Mouse (Mus musculus): Measurements from ENCODE around the gene Itsn1. TPM values are rescaled to one million over a fixed set of nuclear protein-coding genes. Genes with fewer than 3 reads are reported as not detected.
A peak's percentile ranks its signal among the peaks of the same experiment; 100 is the strongest.

Gene Itsn1
- polyA plus RNA-seq, 1 experiment from 2014 or later: 61.2 TPM

DNA sequence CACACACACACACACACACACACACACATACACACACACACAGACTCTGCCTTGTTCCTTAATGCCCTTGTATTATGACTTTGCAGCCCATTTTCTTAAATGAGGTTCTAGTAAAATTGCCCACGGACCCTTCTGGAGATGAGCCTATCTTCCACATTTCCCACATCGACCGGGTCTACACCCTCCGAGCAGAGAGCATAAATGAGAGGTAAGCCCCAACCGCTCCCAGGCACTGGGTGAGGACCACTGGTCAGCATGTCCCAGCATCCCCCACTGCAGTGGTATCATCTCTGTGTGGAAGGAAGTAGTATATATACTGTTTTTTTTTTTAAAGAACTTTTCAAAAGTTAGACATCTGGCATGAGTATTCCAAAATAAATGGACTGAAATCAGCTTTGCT is 177.6 kb downstream of the Itsn1 start:
- Histone ChIP-seq H3K9me3 (ENCODE audit: control insufficient read depth, low read length) (no peaks in the 10 kb centered on the region), H3K27me3 (ENCODE audit: control insufficient read depth, insufficient read depth, low read length) (no peaks in the 10 kb centered on the region), H3K9ac (ENCODE audit: low read length) (no peak overlapping the region), H3K36me3 (ENCODE audit: control insufficient read depth, insufficient read depth, low read length) (no peaks in the 10 kb centered on the region; the same call in 1 of the 2 replicates), H3K4me1 (ENCODE audit: control insufficient read depth, insufficient read depth, low read length) (no peaks in the 10 kb centered on the region), H3K4me2 (ENCODE audit: low read depth) (no peak overlapping the region), H3K4me3 (ENCODE audit: low read depth, low read length) (no peak overlapping the region), H3K27ac (ENCODE audit: low read depth, low read length) (no peak overlapping the region)
- DNase-seq (ENCODE audit: low spot score) (no peak), ATAC-seq (ENCODE audit: insufficient read depth, low FRiP score, low TSS enrichment) (no peak)
- WGBS: 93% methylated on average over 5 of the region's 5 CpGs

DNA sequence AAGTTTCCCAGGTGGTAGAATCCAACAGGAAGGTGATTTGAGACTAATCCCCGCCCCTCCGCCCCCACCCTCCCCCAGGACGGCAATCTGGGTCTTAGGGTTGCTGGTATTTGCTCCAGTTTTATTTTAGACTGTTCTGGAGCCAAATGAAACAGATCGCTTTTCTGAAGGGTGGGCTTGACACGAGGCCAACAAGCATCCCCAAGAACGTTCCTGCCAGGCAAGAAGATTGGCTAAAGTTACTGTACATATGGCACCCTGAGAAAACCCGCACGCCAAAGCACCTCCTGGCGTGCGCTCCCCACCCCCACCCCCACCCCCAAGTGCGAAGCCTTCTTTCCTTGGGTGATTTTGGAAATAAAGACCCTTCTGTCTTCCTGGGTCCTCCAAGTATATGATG is 178.1 kb downstream of the Itsn1 start:
- no peak overlapping the region for H3K4me2 ChIP-seq (ENCODE audit: low read depth)
- no peaks in the 10 kb centered on the region for H3K4me1 ChIP-seq (ENCODE audit: control insufficient read depth, insufficient read depth, low read length)
- no peak overlapping the region for H3K9ac ChIP-seq (ENCODE audit: low read length)
- DNase-seq (ENCODE audit: low spot score) (no peak), ATAC-seq (ENCODE audit: insufficient read depth, low FRiP score, low TSS enrichment) (no peak)
- no peaks in the 10 kb centered on the region for H3K9me3 ChIP-seq (ENCODE audit: control insufficient read depth, low read length)
- 83% methylated on average over 11 of the region's 11 CpGs for WGBS
- no peaks in the 10 kb centered on the region; the same call in 1 of the 2 replicates for H3K36me3 ChIP-seq (ENCODE audit: control insufficient read depth, insufficient read depth, low read length)
- H3K27me3 ChIP-seq (ENCODE audit: control insufficient read depth, insufficient read depth, low read length): no peaks in the 10 kb centered on the region
- no peak overlapping the region for H3K27ac ChIP-seq (ENCODE audit: low read depth, low read length)
- H3K4me3 ChIP-seq (ENCODE audit: low read depth, low read length): no peak overlapping the region

DNA sequence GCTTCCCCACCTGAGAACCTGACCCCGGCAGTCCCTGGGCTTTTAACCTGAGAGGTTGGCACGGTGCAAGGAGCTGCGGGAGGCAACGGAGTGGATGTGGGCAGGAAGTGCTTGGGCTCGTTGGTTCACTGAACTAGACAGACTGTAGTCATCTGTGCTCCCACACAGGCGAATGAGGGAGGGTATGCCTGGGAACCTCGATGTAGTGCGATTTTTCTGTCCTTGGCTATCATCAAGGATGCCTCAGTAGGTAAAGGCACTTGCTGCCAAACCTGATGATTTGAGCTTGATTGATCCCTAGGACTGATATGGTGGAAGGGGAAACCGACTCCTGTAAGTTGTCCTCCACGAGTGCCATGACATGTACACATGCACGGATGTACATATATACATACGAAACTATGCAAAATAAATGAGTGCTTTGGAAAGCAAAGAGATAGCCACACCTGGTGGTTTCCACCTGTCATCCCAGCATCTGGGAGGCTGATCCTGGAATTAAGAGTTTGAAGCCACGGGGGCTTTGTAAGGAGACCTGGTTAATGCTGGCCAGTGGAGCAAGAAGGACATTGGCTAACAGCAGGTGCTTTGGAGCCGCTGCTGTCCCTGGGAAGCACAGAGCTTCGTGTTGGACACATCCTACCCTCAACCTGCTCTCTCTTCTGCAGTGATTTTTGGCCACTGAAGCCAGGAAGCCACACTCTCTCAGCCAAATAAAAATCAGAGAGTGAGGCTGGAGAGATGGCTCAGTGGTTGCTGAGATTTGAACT is 180.7 kb downstream of the Itsn1 start:
- no peak for ATAC-seq (ENCODE audit: insufficient read depth, low FRiP score, low TSS enrichment)

DNA sequence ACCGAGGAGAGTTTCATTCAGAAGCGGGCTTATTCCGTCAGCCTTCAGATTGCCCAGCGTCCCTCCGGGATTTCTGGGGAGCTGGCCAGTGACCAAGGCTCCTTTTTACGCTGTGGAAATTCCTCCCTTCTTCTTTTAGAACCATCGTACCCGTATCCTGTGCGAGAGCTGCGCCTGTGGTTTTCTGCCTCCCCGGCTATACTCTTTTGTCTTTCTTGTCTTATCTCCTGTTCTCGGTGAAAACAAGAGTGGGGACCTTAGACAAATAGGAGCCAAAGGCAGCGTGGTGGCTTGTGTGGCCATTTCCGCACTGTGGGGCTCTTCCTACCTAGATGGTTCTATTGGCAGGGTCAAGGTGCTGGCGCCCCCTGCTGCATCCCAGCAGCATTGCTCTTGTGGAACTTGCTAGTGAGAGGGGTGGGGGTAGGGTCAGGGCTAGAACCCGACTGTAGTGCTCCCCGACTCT is 188.6 kb downstream of the Itsn1 start:
- Histone ChIP-seq H3K27me3 (ENCODE audit: control insufficient read depth, insufficient read depth, low read length) (no peaks in the 10 kb centered on the region), H3K9me3 (ENCODE audit: control insufficient read depth, low read length) (no peaks in the 10 kb centered on the region), H3K4me3 (ENCODE audit: low read depth, low read length) (no peak overlapping the region), H3K4me1 (ENCODE audit: control insufficient read depth, insufficient read depth, low read length) (no peaks in the 10 kb centered on the region), H3K9ac (ENCODE audit: low read length) (no peak overlapping the region), H3K27ac (ENCODE audit: low read depth, low read length) (no peak overlapping the region), H3K4me2 (ENCODE audit: low read depth) (peak overlapping the region; percentile 12; the same call in 1 of the 2 replicates), H3K36me3 (ENCODE audit: control insufficient read depth, insufficient read depth, low read length) (no peaks in the 10 kb centered on the region; the same call in 1 of the 2 replicates)
- peak; percentile 58; the same call in 1 of the 2 replicates for ATAC-seq (ENCODE audit: insufficient read depth, low FRiP score, low TSS enrichment)
- 42% methylated on average over 17 of the region's 17 CpGs for WGBS
- DNase-seq (ENCODE audit: low spot score): peak; percentile 85

More for the DNA sequence above, 180.7 kb downstream of the Itsn1 start:
- no peak overlapping the region for H3K9ac ChIP-seq (ENCODE audit: low read length)
- H3K27ac ChIP-seq (ENCODE audit: low read depth, low read length): no peak overlapping the region
- H3K4me2 ChIP-seq (ENCODE audit: low read depth): no peak overlapping the region
- H3K4me3 ChIP-seq (ENCODE audit: low read depth, low read length): no peak overlapping the region
- DNase-seq (ENCODE audit: low spot score): no peak
- no peaks in the 10 kb centered on the region for H3K4me1 ChIP-seq (ENCODE audit: control insufficient read depth, insufficient read depth, low read length)
- WGBS: 90% methylated on average over 15 of the region's 15 CpGs
- no peaks in the 10 kb centered on the region for H3K9me3 ChIP-seq (ENCODE audit: control insufficient read depth, low read length)
- H3K27me3 ChIP-seq (ENCODE audit: control insufficient read depth, insufficient read depth, low read length): no peaks in the 10 kb centered on the region
- no peaks in the 10 kb centered on the region for H3K36me3 ChIP-seq (ENCODE audit: control insufficient read depth, insufficient read depth, low read length)

DNA sequence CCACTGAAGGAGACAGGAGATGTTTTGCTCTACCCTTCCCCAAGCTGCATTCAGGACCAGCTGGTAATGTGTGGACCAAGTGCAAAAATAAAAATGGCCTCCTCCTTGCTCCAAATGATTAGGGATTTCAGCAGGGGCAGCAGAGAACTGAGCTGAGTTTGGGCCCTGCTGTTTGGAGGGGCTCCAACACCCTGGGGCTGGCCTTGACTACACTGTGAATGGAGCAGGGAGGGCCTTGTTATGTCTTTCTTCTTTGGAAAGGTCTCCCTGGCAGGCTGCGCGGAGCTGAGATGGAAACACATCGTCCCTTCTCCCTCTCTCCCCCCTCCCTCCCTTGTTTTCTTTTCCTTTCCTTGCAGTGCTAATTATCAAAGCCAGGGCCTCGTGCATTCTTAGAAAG is 189.4 kb downstream of the Itsn1 start:
- Histone ChIP-seq H3K4me1 (ENCODE audit: control insufficient read depth, insufficient read depth, low read length) (no peaks in the 10 kb centered on the region), H3K36me3 (ENCODE audit: control insufficient read depth, insufficient read depth, low read length) (no peaks in the 10 kb centered on the region; the same call in 1 of the 2 replicates), H3K4me2 (ENCODE audit: low read depth) (no peak overlapping the region), H3K9me3 (ENCODE audit: control insufficient read depth, low read length) (no peaks in the 10 kb centered on the region), H3K9ac (ENCODE audit: low read length) (no peak overlapping the region), H3K4me3 (ENCODE audit: low read depth, low read length) (no peak overlapping the region), H3K27ac (ENCODE audit: low read depth, low read length) (no peak overlapping the region), H3K27me3 (ENCODE audit: control insufficient read depth, insufficient read depth, low read length) (no peaks in the 10 kb centered on the region)
- 78% methylated on average over 4 of the region's 4 CpGs for WGBS
- no peak for DNase-seq (ENCODE audit: low spot score)
- no peak for ATAC-seq (ENCODE audit: insufficient read depth, low FRiP score, low TSS enrichment)

DNA sequence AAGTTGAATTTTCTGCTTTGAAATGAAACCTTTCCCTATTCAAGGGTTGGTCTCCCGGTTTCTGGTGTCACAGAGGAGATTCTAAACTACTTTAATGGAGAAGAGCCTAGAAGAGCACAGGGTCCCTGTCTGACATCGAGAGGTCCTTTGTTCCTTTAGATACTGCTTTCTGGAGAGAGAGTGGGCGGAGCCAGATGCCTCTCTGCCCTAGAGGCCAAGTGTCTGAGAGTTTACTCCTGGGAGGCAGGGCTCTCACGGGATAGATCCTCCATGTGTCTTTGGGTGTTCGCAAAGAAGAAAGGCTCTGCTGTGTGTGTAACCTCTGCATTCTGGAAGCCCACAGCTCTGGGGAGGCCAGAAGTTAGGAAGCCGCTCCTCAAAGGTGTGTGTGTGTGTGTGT is 190.0 kb downstream of the Itsn1 start:
- no peaks in the 10 kb centered on the region for H3K4me1 ChIP-seq (ENCODE audit: control insufficient read depth, insufficient read depth, low read length)
- H3K4me3 ChIP-seq (ENCODE audit: low read depth, low read length): no peak overlapping the region
- no peaks in the 10 kb centered on the region for H3K9me3 ChIP-seq (ENCODE audit: control insufficient read depth, low read length)
- DNase-seq (ENCODE audit: low spot score) (no peak), ATAC-seq (ENCODE audit: insufficient read depth, low FRiP score, low TSS enrichment) (no peak)
- no peaks in the 10 kb centered on the region for H3K27me3 ChIP-seq (ENCODE audit: control insufficient read depth, insufficient read depth, low read length)
- H3K9ac ChIP-seq (ENCODE audit: low read length): no peak overlapping the region; the same call in 1 of the 2 replicates
- H3K27ac ChIP-seq (ENCODE audit: low read depth, low read length): no peak overlapping the region
- 55% methylated on average over 6 of the region's 6 CpGs for WGBS
- peaks cover 5% of the 10 kb centered on the region; the same call in 1 of the 2 replicates for H3K36me3 ChIP-seq (ENCODE audit: control insufficient read depth, insufficient read depth, low read length)
- no peak overlapping the region for H3K4me2 ChIP-seq (ENCODE audit: low read depth)

DNA sequence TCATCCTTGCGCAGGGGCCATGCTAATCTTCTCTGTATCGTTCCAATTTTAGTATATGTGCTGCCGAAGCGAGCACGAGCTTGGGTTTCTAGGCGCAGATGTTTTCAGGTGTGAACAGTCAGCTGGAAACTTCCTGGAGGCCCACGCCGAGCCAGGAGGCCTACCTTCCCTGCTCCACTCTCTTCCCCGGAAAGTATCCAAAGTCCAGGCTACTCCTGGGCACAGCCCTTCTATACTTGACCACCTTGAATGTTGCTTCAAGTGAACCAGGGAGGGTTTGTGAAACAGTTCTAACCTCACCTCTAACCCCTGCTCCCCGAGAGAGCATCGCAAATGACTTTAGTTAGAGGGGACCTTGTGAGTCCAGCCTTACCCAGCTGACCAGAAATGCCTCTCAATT is 192.3 kb downstream of the Itsn1 start:
- no peak for DNase-seq (ENCODE audit: low spot score)
- H3K4me2 ChIP-seq (ENCODE audit: low read depth): no peak overlapping the region
- 95% methylated on average over 11 of the region's 11 CpGs for WGBS
- no peaks in the 10 kb centered on the region for H3K4me1 ChIP-seq (ENCODE audit: control insufficient read depth, insufficient read depth, low read length)
- H3K36me3 ChIP-seq (ENCODE audit: control insufficient read depth, insufficient read depth, low read length): peaks cover 9% of the 10 kb centered on the region
- no peak for ATAC-seq (ENCODE audit: insufficient read depth, low FRiP score, low TSS enrichment)
- no peak overlapping the region for H3K9ac ChIP-seq (ENCODE audit: low read length)
- no peaks in the 10 kb centered on the region for H3K9me3 ChIP-seq (ENCODE audit: control insufficient read depth, low read length)
- no peak overlapping the region for H3K27ac ChIP-seq (ENCODE audit: low read depth, low read length)
- H3K4me3 ChIP-seq (ENCODE audit: low read depth, low read length): no peak overlapping the region
- H3K27me3 ChIP-seq (ENCODE audit: control insufficient read depth, insufficient read depth, low read length): no peaks in the 10 kb centered on the region

DNA sequence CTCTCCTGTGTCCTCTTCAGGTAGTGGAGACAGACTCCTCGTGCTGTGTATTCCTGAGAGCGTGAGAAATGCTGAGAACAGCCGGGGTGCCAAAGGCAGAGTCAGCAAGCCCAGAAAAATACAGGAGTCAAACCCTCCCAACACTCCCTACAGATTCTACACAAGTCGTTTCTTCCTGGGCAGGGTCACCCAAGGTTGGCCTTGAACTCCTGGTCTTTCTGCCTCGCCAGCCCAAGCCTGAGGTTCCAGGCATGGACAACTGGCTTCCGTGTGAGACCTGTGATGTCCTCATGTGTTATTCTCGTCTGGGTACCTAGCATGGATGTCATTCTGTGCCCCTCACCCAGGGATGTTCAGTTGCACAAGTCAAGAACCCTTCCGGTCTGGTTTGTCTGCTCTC is 193.9 kb downstream of the Itsn1 start:
- 85% methylated on average over 8 of the region's 8 CpGs for WGBS
- Histone ChIP-seq H3K27ac (ENCODE audit: low read depth, low read length) (no peak overlapping the region), H3K4me3 (ENCODE audit: low read depth, low read length) (no peak overlapping the region), H3K9me3 (ENCODE audit: control insufficient read depth, low read length) (no peaks in the 10 kb centered on the region), H3K36me3 (ENCODE audit: control insufficient read depth, insufficient read depth, low read length) (peaks cover 15% of the 10 kb centered on the region), H3K27me3 (ENCODE audit: control insufficient read depth, insufficient read depth, low read length) (no peaks in the 10 kb centered on the region), H3K4me1 (ENCODE audit: control insufficient read depth, insufficient read depth, low read length) (no peaks in the 10 kb centered on the region), H3K9ac (ENCODE audit: low read length) (no peak overlapping the region), H3K4me2 (ENCODE audit: low read depth) (no peak overlapping the region)
- ATAC-seq (ENCODE audit: insufficient read depth, low FRiP score, low TSS enrichment) (no peak), DNase-seq (ENCODE audit: low spot score) (no peak)

DNA sequence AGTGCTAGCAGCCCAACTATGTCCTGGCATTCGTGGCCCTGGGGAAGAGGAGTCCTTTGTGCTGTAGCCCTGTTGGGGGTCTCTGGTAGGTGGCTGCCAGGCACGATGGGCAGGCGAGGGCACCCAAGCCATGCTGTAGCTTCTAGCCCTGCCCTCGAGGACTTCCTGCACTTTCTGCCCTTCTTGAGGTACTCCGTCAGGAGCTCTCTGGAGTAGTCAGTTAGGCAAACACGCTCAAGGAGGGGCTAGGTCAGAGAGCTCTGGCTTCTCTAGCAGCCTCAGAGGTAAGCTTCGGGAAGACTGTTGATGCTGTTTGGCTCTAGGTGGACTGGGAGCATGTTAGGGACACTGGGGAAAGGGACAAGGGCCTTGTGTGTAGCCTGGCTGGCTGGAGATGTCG is 195.3 kb downstream of the Itsn1 start:
- no peaks in the 10 kb centered on the region for H3K9me3 ChIP-seq (ENCODE audit: control insufficient read depth, low read length)
- H3K36me3 ChIP-seq (ENCODE audit: control insufficient read depth, insufficient read depth, low read length): peaks cover 17% of the 10 kb centered on the region
- H3K4me1 ChIP-seq (ENCODE audit: control insufficient read depth, insufficient read depth, low read length): no peaks in the 10 kb centered on the region
- 95% methylated on average over 8 of the region's 8 CpGs for WGBS
- DNase-seq (ENCODE audit: low spot score) (no peak), ATAC-seq (ENCODE audit: insufficient read depth, low FRiP score, low TSS enrichment) (no peak)
- H3K27ac ChIP-seq (ENCODE audit: low read depth, low read length): no peak overlapping the region
- no peak overlapping the region for H3K4me2 ChIP-seq (ENCODE audit: low read depth)
- H3K4me3 ChIP-seq (ENCODE audit: low read depth, low read length): no peak overlapping the region
- no peak overlapping the region for H3K9ac ChIP-seq (ENCODE audit: low read length)
- no peaks in the 10 kb centered on the region for H3K27me3 ChIP-seq (ENCODE audit: control insufficient read depth, insufficient read depth, low read length)

Measured in neural tube, embryonic 11.5 days (tissue).